Mouse (Mus musculus): Measurements from ENCODE around the gene Spsb3.

DNA sequence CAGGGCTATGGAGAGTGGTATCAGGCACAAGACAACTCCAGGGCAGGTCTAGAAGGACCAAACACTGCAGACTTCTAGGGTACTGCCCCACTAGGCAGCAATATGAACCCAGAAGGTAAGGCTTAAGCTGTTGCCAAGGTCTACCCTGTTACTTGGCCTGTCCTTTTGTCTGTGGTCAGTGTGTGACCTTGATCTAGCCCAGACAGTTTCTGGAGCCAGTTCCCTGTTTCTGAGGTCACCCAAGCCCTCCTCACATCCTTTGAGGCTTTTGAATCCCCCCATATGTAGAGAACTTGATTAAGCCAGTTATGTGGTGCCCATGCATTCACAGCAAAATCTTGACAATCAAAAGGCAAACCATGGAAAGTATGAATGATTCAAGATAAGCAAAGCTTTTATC is 49.2 kb downstream of the Spsb3 start:
- TF ChIP-seq CTCF (IDR thresholded peaks at IDR 0.05; ENCODE audit: extremely low read depth, insufficient read depth, insufficient read length, insufficient replicate concordance) (no peak), POLR2A (IDR thresholded peaks at IDR 0.05; ENCODE audit: low read depth, low read length) (no peak)
